Mouse (Mus musculus) heart, postnatal 25 days (tissue): ENCODE data around the gene B4galt5. TPM values are rescaled to one million over a fixed set of nuclear protein-coding genes. Genes with fewer than 3 reads are reported as not detected.

ENCODE experiments used
- DNase-seq: peaks from one replicate; pipeline ENCODE4 v3.0.0; 2022; ENCODE audit warnings: low spot score
- intact Hi-C: fragments of 180-260 bp; cut with DNase I; formaldehyde crosslinking; loops from one replicate; pipeline ENCODE4 v1.15.1; 2025
- total RNA-seq, 2 experiments: library from RNA; stranded (reverse); gene quantifications; 2 replicates each; pipeline ENCODE4 v1.2.3; 2021

B4galt5 gene
- total RNA-seq, 2 experiments from 2014 or later, result 12.7 to 14.6 TPM

- intact Hi-C loops, result no loop called here
- DNase-seq, result no peak
These were observed 42.1 kb downstream of the B4galt5 start for GRCm38 (mm10) chr2:167306626-167307541.

GRCm38 (mm10) chr2:167306273-167306594, 42.7 kb downstream of the B4galt5 start:
- intact Hi-C loops, result no loop called here
- DNase-seq, result no peak

GRCm38 (mm10) chr2:167305382-167306272, 43.4 kb downstream of the B4galt5 start:
- intact Hi-C loops, result no loop called here
- DNase-seq, result no peak

- intact Hi-C loops, result loop anchor here (5.0 kb wide), 1 partner anchor 97 kb away; no protein-coding TSS in a partner anchor
- DNase-seq, result no peak
These were observed 44.2 kb downstream of the B4galt5 start for GRCm38 (mm10) chr2:167304651-167305381.

GRCm38 (mm10) chr2:167303806-167304205, 45.2 kb downstream of the B4galt5 start:
- no peak for DNase-seq
- intact Hi-C loops, result loop anchor here (5.0 kb wide), 1 partner anchor 98 kb away; no protein-coding TSS in a partner anchor

- DNase-seq, result no peak
These were observed 45.8 kb downstream of the B4galt5 start for GRCm38 (mm10) chr2:167303196-167303595.

GRCm38 (mm10) chr2:167302641-167303040, 46.3 kb downstream of the B4galt5 start:
- intact Hi-C loops, result loop anchor here (5.0 kb wide), 1 partner anchor 100 kb away; no protein-coding TSS in a partner anchor
- DNase-seq, result no peak

More at GRCm38 (mm10) chr2:167303196-167303595, 45.8 kb downstream of the B4galt5 start:
- intact Hi-C loops, result loop anchor here (5.0 kb wide), 1 partner anchor 99 kb away; no protein-coding TSS in a partner anchor

GRCm38 (mm10) chr2:167302031-167302430, 47.0 kb downstream of the B4galt5 start:
- DNase-seq, result no peak
- intact Hi-C loops, result loop anchor here (5.0 kb wide), 1 partner anchor 100 kb away; no protein-coding TSS in a partner anchor

- DNase-seq, result no peak
- intact Hi-C loops, result loop anchor here (5.0 kb wide), 1 partner anchor 101 kb away; no protein-coding TSS in a partner anchor
These were observed 47.4 kb downstream of the B4galt5 start for GRCm38 (mm10) chr2:167301601-167302000.

- intact Hi-C loops, result loop anchor here (5.0 kb wide), 1 partner anchor 101 kb away; no protein-coding TSS in a partner anchor
- no peak for DNase-seq
These were observed 48.0 kb downstream of the B4galt5 start for GRCm38 (mm10) chr2:167300943-167301497.

- intact Hi-C loops, result loop anchor here (5.0 kb wide), 1 partner anchor 102 kb away; no protein-coding TSS in a partner anchor
- no peak for DNase-seq
These were observed 48.9 kb downstream of the B4galt5 start for GRCm38 (mm10) chr2:167299861-167300667.

- DNase-seq, result no peak
These were observed 50.0 kb downstream of the B4galt5 start for GRCm38 (mm10) chr2:167298729-167299705.

GRCm38 (mm10) chr2:167297985-167298384, 51.0 kb downstream of the B4galt5 start:
- intact Hi-C loops, result no loop called here

More at GRCm38 (mm10) chr2:167298729-167299705, 50.0 kb downstream of the B4galt5 start:
- intact Hi-C loops, result no loop called here

GRCm38 (mm10) chr2:167294926-167295325, 54.1 kb downstream of the B4galt5 start:
- intact Hi-C loops, result no loop called here
- DNase-seq, result no peak

More at GRCm38 (mm10) chr2:167297985-167298384, 51.0 kb downstream of the B4galt5 start:
- DNase-seq, result no peak

GRCm38 (mm10) chr2:167294216-167294615, 54.8 kb downstream of the B4galt5 start:
- no peak for DNase-seq
- intact Hi-C loops, result no loop called here

- DNase-seq, result no peak
- intact Hi-C loops, result no loop called here
These were observed 55.5 kb downstream of the B4galt5 start for GRCm38 (mm10) chr2:167293289-167294085.
